Mouse (Mus musculus) ES-E14 (cell line): ENCODE data around the gene Ifitm6.

Experiments used
- CHD2 ChIP-seq: IDR thresholded peaks from 2 replicates; pipeline ENCODE4 v1.6.1; 2014; ENCODE audit warnings: mild to moderate bottlenecking, low read depth, low read length, inconsistent platforms
- HCFC1 ChIP-seq: IDR thresholded peaks from 2 replicates; pipeline ENCODE4 v1.6.1; 2012; ENCODE audit warnings: low read length, inconsistent platforms, borderline replicate concordance; ENCODE audit not compliant: insufficient read depth
- ZNF384 ChIP-seq: IDR thresholded peaks from 2 replicates; pipeline ENCODE4 v1.6.1; 2012; ENCODE audit warnings: low read depth, low read length, inconsistent platforms

- 0 out of 2 replicates have a peak, but pooled peaks have one; percentile 8 for TF ChIP-seq CHD2
- no peak for TF ChIP-seq ZNF384
- TF ChIP-seq HCFC1: no peak
These were observed 44.1 kb downstream of the Ifitm6 start for GRCm38 (mm10) chr7:140973396-140974165.
